Mouse (Mus musculus) forebrain, postnatal 0 days (tissue): Measurements from ENCODE around the gene Rab44. TPM values are rescaled to one million over a fixed set of nuclear protein-coding genes. Genes with fewer than 3 reads are reported as not detected.

Experiments used
- ATAC-seq: fragments of 200-750 bp; cut with Nextera tagmentation; 2 replicates; pipeline ENCODE4 v1.8.0; 2017; ENCODE audit warnings: mild to moderate bottlenecking, moderate library complexity
- DNase-seq: peaks from one replicate; pipeline ENCODE4 v3.0.0-alpha.2; 2015
- H3K27ac ChIP-seq: fragments of 300-500 bp; sonication (generic); 2 replicates; pipeline ENCODE4 v1.5.1; 2014; ENCODE audit warnings: low read depth, mild to moderate bottlenecking, antibody characterized with exemption, low read length, moderate library complexity, mixed read lengths
- H3K27me3 ChIP-seq: fragments of 300-500 bp; sonication (generic); 2 replicates; pipeline ENCODE4 v1.6.1; 2014; ENCODE audit warnings: mild to moderate bottlenecking, low read length, mixed read lengths; ENCODE audit not compliant: insufficient read depth
- H3K36me3 ChIP-seq: fragments of 300-500 bp; sonication (generic); 2 replicates; pipeline ENCODE4 v1.6.1; 2014; ENCODE audit warnings: mild to moderate bottlenecking, moderate library complexity; ENCODE audit not compliant: insufficient read depth
- H3K4me1 ChIP-seq: fragments of 300-500 bp; sonication (generic); 2 replicates; pipeline ENCODE4 v1.6.1; 2014; ENCODE audit warnings: antibody characterized with exemption; ENCODE audit not compliant: insufficient read depth
- H3K4me2 ChIP-seq: fragments of 300-500 bp; sonication (generic); 2 replicates; pipeline ENCODE4 v1.6.1; 2014; ENCODE audit warnings: low read depth, mild to moderate bottlenecking, moderate library complexity
- H3K4me3 ChIP-seq: fragments of 300-500 bp; sonication (generic); 2 replicates; pipeline ENCODE4 v1.5.1; 2014; ENCODE audit warnings: low read depth, low read length, mixed read lengths
- H3K9ac ChIP-seq: fragments of 300-500 bp; sonication (generic); 2 replicates; pipeline ENCODE4 v1.6.1; 2014; ENCODE audit warnings: mild to moderate bottlenecking
- H3K9me3 ChIP-seq: fragments of 300-500 bp; sonication (generic); 2 replicates; pipeline ENCODE4 v1.6.1; 2016; ENCODE audit warnings: low read length
- CTCF ChIP-seq: sonication (generic); IDR thresholded peaks from 2 replicates; pipeline ENCODE4 v1.5.1; 2016; ENCODE audit warnings: antibody characterized with exemption, control low read depth, low read depth
- WGBS: fragments of 180-500 bp; shearing (Covaris S2); extraction: QIAGEN DNeasy Blood & Tissue Kit; methylation state at CpG from one replicate; pipeline ENCODE4 v1.1.7; 2014; 5-methylcytosine and 5-hydroxymethylcytosine counted together
- polyA plus RNA-seq: library from polyadenylated mRNA; unstranded; fragments of >200 nt; fragmentation: Nextera tagmentation; extraction: Ambion mirVana; gene quantifications from 2 replicates; pipeline ENCODE4 v1.2.1, GENCODE M21; 2015
- total RNA-seq: library from RNA; depleted of rRNA; stranded (reverse); fragments of >200 nt; gene quantifications from 2 replicates; pipeline ENCODE4 v1.2.3, GENCODE M21; 2014

Rab44 gene
- total and polyA plus RNA-seq, 2 experiments from 2014 or later, result not detected

DNA sequence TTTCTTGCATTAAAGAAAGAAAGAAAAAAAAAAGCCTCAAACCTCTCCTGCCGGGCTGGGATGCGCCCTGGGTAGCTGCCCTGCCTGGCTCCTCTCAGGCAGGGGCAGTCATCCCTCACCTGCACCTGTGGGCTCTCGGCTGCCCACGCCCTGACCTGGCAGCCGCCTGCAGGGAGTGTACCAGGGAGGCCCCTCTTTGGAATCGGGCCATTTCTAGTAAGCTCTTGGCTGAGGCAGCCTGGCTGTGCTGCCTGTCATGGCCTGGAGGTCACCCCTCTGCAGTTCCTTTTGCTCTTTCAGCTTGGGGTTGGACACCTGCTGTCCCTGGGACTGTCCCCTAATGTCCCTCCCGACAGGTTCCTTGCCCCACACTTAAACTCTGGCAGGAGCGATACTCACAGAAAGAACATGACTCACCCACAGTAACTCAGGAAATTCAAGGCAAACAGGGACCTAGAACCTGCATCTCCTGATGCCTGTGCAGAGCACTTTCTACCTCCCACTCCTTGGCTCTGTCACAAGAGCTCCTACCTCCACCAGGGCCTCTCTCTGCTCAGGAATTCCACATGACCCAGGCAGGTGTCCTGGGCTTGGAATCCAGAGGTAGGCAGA is 52.1 kb downstream of the Rab44 start:
- no peak overlapping the region for H3K27ac ChIP-seq
- no peak overlapping the region for H3K4me3 ChIP-seq
- H3K9me3 ChIP-seq, result no peaks in the 10 kb centered on the region
- ATAC-seq (no peak), DNase-seq (no peak)
- 0 out of 2 replicates have a peak, but pooled peaks cover 4% of the 10 kb centered on the region for H3K4me1 ChIP-seq
- TF ChIP-seq CTCF, result no peak
- H3K4me2 ChIP-seq, result no peak overlapping the region
- peaks cover 3% of the 10 kb centered on the region; the same call in 1 of the 2 replicates for H3K36me3 ChIP-seq
- no peak overlapping the region for H3K9ac ChIP-seq
- no peaks in the 10 kb centered on the region for H3K27me3 ChIP-seq
- WGBS, result 34% methylated on average over 8 of the region's 8 CpGs

DNA sequence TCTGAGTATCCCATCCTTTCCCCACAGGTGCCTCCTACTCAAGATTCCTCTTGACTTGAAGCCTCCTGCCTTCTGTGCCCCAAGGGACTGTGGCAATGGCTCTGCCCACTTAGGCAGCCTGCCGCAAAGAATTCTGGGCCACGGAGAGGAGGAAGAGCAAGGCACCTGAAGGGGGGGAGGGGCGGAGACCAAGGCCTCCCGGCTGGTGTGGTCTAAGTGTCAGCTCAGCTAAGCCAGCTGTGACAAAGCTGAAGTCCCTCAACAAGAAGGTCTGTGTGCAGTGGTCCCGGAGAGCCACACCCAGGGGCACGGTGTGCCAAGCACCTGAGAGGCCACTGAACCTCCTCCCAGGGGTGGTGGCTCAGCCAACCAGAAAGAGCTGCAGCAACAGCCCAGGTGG is 53.4 kb downstream of the Rab44 start:
- no peak overlapping the region for H3K4me2 ChIP-seq
- H3K27ac ChIP-seq, result no peak overlapping the region
- no peaks in the 10 kb centered on the region for H3K9me3 ChIP-seq
- ATAC-seq (no peak), DNase-seq (no peak)
- WGBS, result 79% methylated on average over 6 of the region's 6 CpGs
- H3K9ac ChIP-seq, result no peak overlapping the region
- H3K4me3 ChIP-seq, result no peak overlapping the region
- H3K27me3 ChIP-seq, result no peaks in the 10 kb centered on the region
- TF ChIP-seq CTCF, result no peak
- H3K4me1 ChIP-seq, result 0 out of 2 replicates have a peak, but pooled peaks cover 4% of the 10 kb centered on the region
- H3K36me3 ChIP-seq, result peaks cover 3% of the 10 kb centered on the region; the same call in 1 of the 2 replicates

DNA sequence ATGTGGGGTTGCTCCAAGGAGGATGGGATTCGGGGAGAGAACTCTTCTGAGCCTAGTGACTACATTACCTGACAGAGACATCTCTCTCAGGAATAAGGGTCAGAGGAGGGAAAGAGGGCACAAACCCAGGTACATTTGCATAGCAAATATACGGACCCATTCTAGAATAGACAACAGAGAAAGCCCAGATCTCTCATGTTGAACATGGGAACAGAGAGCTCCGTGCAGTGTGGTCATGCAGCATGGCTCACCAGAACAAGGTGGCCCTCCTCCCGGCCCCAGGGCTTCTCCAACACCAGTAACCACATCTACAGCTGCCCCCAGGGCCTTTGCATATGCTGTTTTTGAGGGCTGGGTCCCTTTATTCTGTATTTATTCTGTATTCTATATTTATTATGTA is 54.5 kb downstream of the Rab44 start:
- DNase-seq, result no peak
- no peak overlapping the region for H3K27ac ChIP-seq
- no peak overlapping the region for H3K9ac ChIP-seq
- no peak overlapping the region for H3K4me2 ChIP-seq
- TF ChIP-seq CTCF, result no peak
- H3K9me3 ChIP-seq, result no peaks in the 10 kb centered on the region
- H3K36me3 ChIP-seq, result peaks cover 3% of the 10 kb centered on the region; the same call in 1 of the 2 replicates
- no peak for ATAC-seq
- WGBS, result 84% methylated on average over 4 of the region's 4 CpGs
- H3K4me1 ChIP-seq, result 0 out of 2 replicates have a peak, but pooled peaks cover 4% of the 10 kb centered on the region
- no peak overlapping the region for H3K4me3 ChIP-seq
- no peaks in the 10 kb centered on the region for H3K27me3 ChIP-seq

DNA sequence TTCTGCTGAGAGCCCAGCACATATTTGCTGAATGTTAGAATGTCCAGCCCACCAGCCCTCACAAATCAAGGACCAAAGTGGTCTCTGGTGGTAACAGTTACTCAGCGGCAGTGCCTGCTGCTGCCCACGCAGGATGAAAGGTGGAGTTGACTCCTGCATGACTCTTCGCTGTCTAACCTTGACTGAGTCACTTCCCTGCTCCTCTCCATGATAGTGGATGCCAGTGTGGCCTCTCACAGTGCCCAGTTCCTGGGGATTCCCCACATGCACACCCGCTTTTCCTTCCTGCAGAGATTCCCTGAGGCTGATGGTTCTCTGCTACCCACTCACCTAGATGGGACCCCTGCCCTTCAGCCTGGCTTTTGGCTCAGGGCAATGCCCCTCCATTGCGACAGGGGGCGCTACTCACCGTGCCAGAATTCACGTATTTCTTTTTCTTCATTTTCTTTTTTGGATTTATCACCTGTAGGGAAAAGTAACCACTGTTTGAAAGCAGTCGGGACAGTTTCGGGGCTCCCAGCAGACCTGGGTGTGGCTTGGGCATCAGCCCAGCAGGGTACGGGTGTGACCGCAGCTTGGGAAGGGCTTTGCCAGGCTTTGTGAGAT is 55.2 kb downstream of the Rab44 start:
- no peak overlapping the region for H3K4me2 ChIP-seq
- no peak overlapping the region for H3K4me3 ChIP-seq
- peak; percentile 57 for TF ChIP-seq CTCF
- ATAC-seq (no peak), DNase-seq (no peak)
- no peaks in the 10 kb centered on the region for H3K9me3 ChIP-seq
- WGBS, result 74% methylated on average over 12 of the region's 12 CpGs
- 0 out of 2 replicates have a peak, but pooled peaks cover 4% of the 10 kb centered on the region for H3K4me1 ChIP-seq
- H3K27ac ChIP-seq, result no peak overlapping the region
- H3K36me3 ChIP-seq, result peaks cover 3% of the 10 kb centered on the region; the same call in 1 of the 2 replicates
- no peak overlapping the region for H3K9ac ChIP-seq
- H3K27me3 ChIP-seq, result no peaks in the 10 kb centered on the region

DNA sequence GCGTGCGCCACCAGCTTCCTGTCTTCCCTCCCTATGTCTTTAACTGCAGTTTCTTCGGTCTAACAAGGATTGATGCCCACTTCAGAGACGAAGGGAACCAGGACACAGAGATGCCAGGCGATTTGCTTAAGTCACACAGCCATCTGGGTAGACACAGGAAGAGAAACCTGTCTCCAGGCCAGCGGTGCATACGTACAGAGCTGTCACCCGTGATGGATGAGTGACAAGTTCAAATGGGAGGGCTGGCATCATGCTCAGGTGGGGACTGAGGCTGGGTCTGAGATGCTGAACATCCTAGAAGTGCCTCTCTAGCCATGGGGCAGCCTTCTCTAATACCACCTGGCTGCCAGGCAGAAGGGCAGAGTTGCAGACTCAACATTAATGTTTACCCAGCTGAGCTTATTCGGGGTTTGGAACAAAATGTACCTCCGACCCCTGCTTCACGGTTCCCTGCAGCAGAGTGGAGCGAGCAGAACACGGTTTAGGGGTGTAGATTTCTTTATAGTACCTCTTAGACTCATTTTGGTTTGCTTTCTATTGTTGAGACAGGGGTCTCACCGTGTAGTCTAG is 56.6 kb downstream of the Rab44 start:
- Histone ChIP-seq H3K4me1 (no peaks in the 10 kb centered on the region), H3K9ac (no peak overlapping the region), H3K27ac (no peak overlapping the region), H3K4me3 (no peak overlapping the region), H3K27me3 (no peaks in the 10 kb centered on the region), H3K36me3 (peaks cover 3% of the 10 kb centered on the region; the same call in 1 of the 2 replicates), H3K4me2 (no peak overlapping the region), H3K9me3 (no peaks in the 10 kb centered on the region)
- no peak for ATAC-seq
- DNase-seq, result no peak
- no peak for TF ChIP-seq CTCF
- WGBS, result 77% methylated on average over 14 of the region's 14 CpGs

DNA sequence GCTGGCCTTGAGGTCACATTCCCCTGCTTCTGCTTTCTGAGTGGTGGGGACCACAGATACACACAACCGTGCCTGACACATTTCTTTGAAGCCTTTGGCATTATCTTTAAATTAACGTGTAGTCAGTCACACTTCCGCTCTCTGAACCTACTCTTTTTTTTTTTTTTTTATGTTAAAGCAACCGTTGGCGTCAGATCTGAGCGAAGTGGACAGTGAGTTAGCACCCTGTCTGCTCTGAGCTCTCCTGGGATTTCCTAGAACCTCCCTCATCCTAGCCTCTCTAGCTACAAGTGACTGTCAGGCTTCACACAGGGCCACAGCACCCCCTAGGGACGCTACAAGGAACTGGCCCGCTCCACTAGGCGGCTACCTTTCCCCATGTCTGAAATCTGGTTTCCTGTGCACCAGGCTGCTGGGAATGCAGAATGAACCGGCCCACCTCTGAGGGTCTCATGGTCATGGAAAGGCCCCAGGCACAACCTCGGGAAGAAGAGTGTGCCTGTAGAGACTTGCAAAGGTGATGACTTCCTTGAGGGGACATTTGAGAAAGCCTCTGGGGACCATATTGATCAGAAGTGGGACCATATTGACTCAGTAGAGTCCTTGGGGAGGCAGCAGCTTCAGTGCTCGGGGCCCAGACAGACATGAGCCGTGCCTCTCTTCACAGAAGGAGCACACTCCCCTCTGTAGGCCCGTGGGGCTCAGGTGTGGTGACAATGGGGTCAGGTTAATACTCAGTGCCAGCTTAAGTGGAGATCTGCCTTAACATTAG is 57.2 kb downstream of the Rab44 start:
- 20% methylated on average over 14 of the region's 14 CpGs for WGBS
- ATAC-seq, result peak; percentile 82
- no peak overlapping the region for H3K4me3 ChIP-seq

More for the DNA sequence above, 57.2 kb downstream of the Rab44 start:
- H3K4me2 ChIP-seq, result no peak overlapping the region
- H3K27ac ChIP-seq, result no peak overlapping the region
- peaks cover 3% of the 10 kb centered on the region; the same call in 1 of the 2 replicates for H3K36me3 ChIP-seq
- peak; percentile 82 for DNase-seq
- H3K9ac ChIP-seq, result no peak overlapping the region
- H3K9me3 ChIP-seq, result no peaks in the 10 kb centered on the region
- peaks cover 3% of the 10 kb centered on the region; the same call in 1 of the 2 replicates for H3K4me1 ChIP-seq
- H3K27me3 ChIP-seq, result no peaks in the 10 kb centered on the region
- peak; percentile 92 for TF ChIP-seq CTCF
